Mouse (Mus musculus) mesoderm, embryonic 11.5 days (tissue): Measurements from ENCODE around the gene Gapvd1.

Experiments
- DNase-seq: peaks from one replicate; pipeline ENCODE4 v3.0.0-alpha.2; 2012; ENCODE audit warnings: low read depth, low spot score

Gapvd1 gene

GRCm38 (mm10) chr2:34711904-34712303, 43.1 kb downstream of the Gapvd1 start:
- no peak for DNase-seq

- DNase-seq, result no peak
Measured at GRCm38 (mm10) chr2:34708675-34709074, 46.4 kb downstream of the Gapvd1 start.

GRCm38 (mm10) chr2:34696592-34696991, 58.4 kb downstream of the Gapvd1 start:
- no peak for DNase-seq

- DNase-seq, result no peak
Measured at GRCm38 (mm10) chr2:34692861-34693260, 62.2 kb downstream of the Gapvd1 start.

- no peak for DNase-seq
Measured at GRCm38 (mm10) chr2:34684076-34684870, 70.8 kb downstream of the Gapvd1 start.

GRCm38 (mm10) chr2:34677976-34678375, 77.1 kb downstream of the Gapvd1 start:
- no peak for DNase-seq

GRCm38 (mm10) chr2:34677061-34677460, 78.0 kb downstream of the Gapvd1 start:
- no peak for DNase-seq

- DNase-seq, result no peak
Measured at GRCm38 (mm10) chr2:34673846-34674245, 81.2 kb downstream of the Gapvd1 start.

GRCm38 (mm10) chr2:34671385-34672026, 83.5 kb downstream of the Gapvd1 start:
- peak; percentile 71 for DNase-seq

- DNase-seq, result no peak
Measured at GRCm38 (mm10) chr2:34670470-34670869, 84.6 kb downstream of the Gapvd1 start.

- DNase-seq, result no peak
Measured at GRCm38 (mm10) chr2:34669203-34669746, 85.8 kb downstream of the Gapvd1 start.

GRCm38 (mm10) chr2:34668440-34669191, 86.4 kb downstream of the Gapvd1 start:
- DNase-seq, result no peak

GRCm38 (mm10) chr2:34667820-34668219, 87.2 kb downstream of the Gapvd1 start:
- DNase-seq, result no peak

- DNase-seq, result no peak
Measured at GRCm38 (mm10) chr2:34647410-34647809, 107.6 kb downstream of the Gapvd1 start.

- DNase-seq, result no peak
Measured at GRCm38 (mm10) chr2:34646541-34646865, 108.5 kb downstream of the Gapvd1 start.

- peak; percentile 63 for DNase-seq
Measured at GRCm38 (mm10) chr2:34645851-34646540, 109.0 kb downstream of the Gapvd1 start.

GRCm38 (mm10) chr2:34644571-34645526, 110.2 kb downstream of the Gapvd1 start:
- DNase-seq, result peak; percentile 52

GRCm38 (mm10) chr2:34642351-34642750, 112.7 kb downstream of the Gapvd1 start:
- peak; percentile 54 for DNase-seq

- DNase-seq, result no peak
Measured at GRCm38 (mm10) chr2:34639725-34640124, 115.3 kb downstream of the Gapvd1 start.

GRCm38 (mm10) chr2:34638955-34639650, 115.9 kb downstream of the Gapvd1 start:
- DNase-seq, result peak; percentile 87
